Mouse (Mus musculus): ENCODE measurements around the gene Iqsec2. TPM values are rescaled to one million over a fixed set of nuclear protein-coding genes. Genes with fewer than 3 reads are reported as not detected.
"Not testable (repeated sequence)": the region's sequence is repeated elsewhere in the genome, so short reads cannot be mapped to it uniquely, and the experiment has no call there.

Gene Iqsec2
- polyA plus RNA-seq, 1 experiment from 2014 or later, result 4.2 TPM

DNA sequence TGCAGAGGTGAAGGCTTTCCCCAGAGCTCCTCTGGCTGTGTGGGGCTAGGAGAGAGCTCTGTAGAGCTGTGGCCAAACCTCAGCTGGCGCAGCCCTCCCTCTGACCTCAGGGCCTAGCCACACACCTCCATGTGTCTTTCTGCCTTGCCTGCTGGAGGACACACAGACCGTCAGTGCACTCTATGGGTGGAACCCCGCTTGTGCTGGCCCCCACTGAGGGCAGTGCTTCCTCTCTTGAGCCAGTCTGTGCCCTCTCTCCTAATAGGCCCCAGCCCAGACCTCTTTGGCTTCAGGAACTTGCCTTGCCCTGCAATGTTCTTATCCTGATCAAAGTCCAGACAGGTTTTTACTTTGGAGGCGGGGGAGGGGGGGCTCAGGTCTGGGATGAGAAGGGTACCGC lies 80.2 kb downstream of the Iqsec2 start:
- Histone ChIP-seq H3K4me1 (ENCODE audit: control insufficient read depth, insufficient read depth, low read length) (peaks cover 3% of the 10 kb centered on the region; the same call in 1 of the 2 replicates), H3K27me3 (replicated peaks; ENCODE audit: control insufficient read depth, insufficient read depth, low read length) (peaks cover 2% of the 10 kb centered on the region; the same call in 1 of the 2 replicates), H3K27ac (ENCODE audit: low read length) (no peak overlapping the region), H3K9me3 (ENCODE audit: control insufficient read depth, low read length) (no peaks in the 10 kb centered on the region), H3K4me2 (ENCODE audit: low read depth, low read length) (no peak overlapping the region), H3K36me3 (ENCODE audit: control insufficient read depth, insufficient read depth, low read length) (no peaks in the 10 kb centered on the region), H3K9ac (ENCODE audit: low read depth, low read length) (no peak overlapping the region), H3K4me3 (ENCODE audit: low read length) (no peak overlapping the region)
- peak; percentile 56 for ATAC-seq
- WGBS, result 62% methylated on average over 5 of the region's 5 CpGs

DNA sequence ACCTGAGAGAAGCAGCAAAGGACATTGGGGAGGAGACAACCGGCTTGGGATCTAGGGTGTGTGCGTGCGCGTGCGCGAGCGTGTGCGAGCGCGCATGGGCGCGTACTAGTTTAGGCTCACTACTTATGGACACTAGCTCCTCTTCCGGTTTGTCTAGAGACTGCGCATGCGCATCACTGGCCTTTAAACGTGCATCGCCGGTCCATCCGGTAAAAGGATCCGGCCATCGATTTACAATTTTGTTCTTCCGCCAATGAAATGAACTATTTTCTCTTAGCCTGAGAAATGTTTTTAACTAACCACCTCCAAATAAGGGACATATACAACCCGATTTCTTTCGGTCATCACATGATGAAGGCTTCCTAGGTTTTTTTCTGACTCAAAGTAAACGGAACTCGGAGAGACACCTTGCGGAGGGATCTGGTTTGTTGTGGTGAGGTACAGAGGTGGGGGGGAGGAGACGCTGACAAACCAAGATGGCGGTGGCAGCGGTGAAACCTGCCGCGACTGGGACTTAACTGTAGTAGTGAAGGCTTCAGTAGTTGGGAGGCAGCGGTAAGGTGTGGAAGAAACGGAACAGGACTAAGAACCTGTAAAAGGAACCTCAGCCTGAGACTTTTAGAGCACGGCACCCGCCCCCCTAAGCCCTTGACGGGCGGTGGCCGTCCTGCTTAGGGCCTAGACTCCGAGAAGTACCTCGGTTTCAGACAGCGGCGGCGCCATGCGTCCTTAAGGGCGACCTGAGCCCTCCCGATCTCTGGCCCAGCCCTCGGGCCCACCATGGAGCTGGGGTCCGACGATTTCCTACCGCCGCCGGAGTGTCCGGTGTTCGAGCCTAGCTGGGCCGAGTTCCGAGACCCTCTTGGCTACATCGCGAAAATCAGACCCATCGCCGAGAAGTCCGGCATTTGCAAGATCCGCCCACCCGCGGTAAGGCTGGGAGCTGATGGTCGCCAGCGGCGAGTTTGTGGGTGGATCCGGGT lies 89.0 kb downstream of the Iqsec2 start, which contains the start of gene Kdm5c:
Gene Kdm5c (plus strand): TSS at position 240 of the 983 bp plus-strand sequence.
- peak within 1 kb of the TSS; percentile 81 for H3K4me2 ChIP-seq (ENCODE audit: low read depth, low read length)
- peaks cover 7% of the 10 kb centered on the region for H3K4me1 ChIP-seq (ENCODE audit: control insufficient read depth, insufficient read depth, low read length)
- WGBS, result 2% methylated on average over 61 of the region's 69 CpGs
- H3K36me3 ChIP-seq (ENCODE audit: control insufficient read depth, insufficient read depth, low read length), result no peaks in the 10 kb centered on the region
- peak within 1 kb of the TSS; percentile 90 for H3K4me3 ChIP-seq (ENCODE audit: low read length)
- peak within 1 kb of the TSS; percentile 40 for H3K27ac ChIP-seq (ENCODE audit: low read length)
- H3K9me3 ChIP-seq (ENCODE audit: control insufficient read depth, low read length), result no peaks in the 10 kb centered on the region
- ATAC-seq, result peak; percentile 98
- H3K27me3 ChIP-seq (replicated peaks; ENCODE audit: control insufficient read depth, insufficient read depth, low read length), result no peaks in the 10 kb centered on the region
- H3K9ac ChIP-seq (ENCODE audit: low read depth, low read length), result peak within 1 kb of the TSS; percentile 98

DNA sequence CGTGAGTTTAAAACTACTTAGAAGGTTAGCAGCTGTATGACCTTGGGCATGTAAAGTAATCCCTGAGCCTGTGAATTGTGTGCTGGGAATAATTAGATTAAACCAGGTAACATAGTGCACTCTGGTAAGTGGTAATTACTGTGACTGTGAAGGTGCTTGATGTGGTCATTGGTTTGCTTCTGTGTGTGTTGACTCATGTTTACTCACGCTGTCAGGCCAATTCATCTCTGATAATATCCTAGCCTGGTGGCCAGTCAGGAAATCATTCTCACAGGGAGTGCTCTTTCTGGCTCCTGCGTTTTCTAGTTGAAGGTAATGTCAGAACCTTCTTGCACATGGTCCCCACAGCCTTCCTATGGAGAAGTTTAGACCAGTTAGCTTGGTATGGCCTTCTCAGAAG lies 90.1 kb downstream of the Iqsec2 start:
- ATAC-seq, result no peak
- H3K4me2 ChIP-seq (ENCODE audit: low read depth, low read length), result peak overlapping the region; percentile 81
- WGBS, result 18% methylated on average over 3 of the region's 3 CpGs
- peak overlapping the region; percentile 90 for H3K4me3 ChIP-seq (ENCODE audit: low read length)
- no peaks in the 10 kb centered on the region for H3K36me3 ChIP-seq (ENCODE audit: control insufficient read depth, insufficient read depth, low read length)
- H3K9ac ChIP-seq (ENCODE audit: low read depth, low read length), result peak overlapping the region; percentile 98
- peaks cover 7% of the 10 kb centered on the region for H3K4me1 ChIP-seq (ENCODE audit: control insufficient read depth, insufficient read depth, low read length)
- no peaks in the 10 kb centered on the region for H3K9me3 ChIP-seq (ENCODE audit: control insufficient read depth, low read length)
- no peaks in the 10 kb centered on the region for H3K27me3 ChIP-seq (replicated peaks; ENCODE audit: control insufficient read depth, insufficient read depth, low read length)
- no peak overlapping the region for H3K27ac ChIP-seq (ENCODE audit: low read length)

- Histone ChIP-seq H3K4me3 (ENCODE audit: low read length) (no peak overlapping the region), H3K27me3 (replicated peaks; ENCODE audit: control insufficient read depth, insufficient read depth, low read length) (no peaks in the 10 kb centered on the region), H3K27ac (ENCODE audit: low read length) (no peak overlapping the region), H3K9me3 (ENCODE audit: control insufficient read depth, low read length) (no peaks in the 10 kb centered on the region), H3K4me2 (ENCODE audit: low read depth, low read length) (no peak overlapping the region), H3K36me3 (ENCODE audit: control insufficient read depth, insufficient read depth, low read length) (peaks cover 9% of the 10 kb centered on the region; the same call in 1 of the 2 replicates), H3K4me1 (ENCODE audit: control insufficient read depth, insufficient read depth, low read length) (peaks cover 7% of the 10 kb centered on the region), H3K9ac (ENCODE audit: low read depth, low read length) (no peak overlapping the region)
- ATAC-seq, result no peak
- 75% methylated on average over 2 of the region's 2 CpGs for WGBS
Measured at GRCm38 (mm10) chrX:152235758-152236157, 91.7 kb downstream of the Iqsec2 start.

DNA sequence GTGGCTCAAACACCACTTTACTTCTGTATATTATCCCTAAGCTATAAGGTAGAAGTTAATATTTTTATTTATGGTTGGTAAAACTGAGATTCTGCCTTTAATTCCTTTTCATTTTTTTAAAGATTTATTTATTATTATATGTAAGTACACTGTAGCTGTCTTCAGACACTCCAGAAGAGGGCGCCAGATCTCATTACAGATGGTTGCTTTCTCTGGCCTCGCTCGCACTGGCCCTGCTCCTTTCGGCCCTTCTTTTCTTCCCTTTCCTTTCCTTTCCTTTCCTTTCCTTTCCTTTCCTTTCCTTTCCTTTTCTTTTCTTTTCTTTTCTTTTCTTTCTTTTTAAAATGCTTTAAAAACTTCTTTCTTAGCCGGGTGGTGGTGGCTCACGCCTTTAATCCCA lies 99.1 kb downstream of the Iqsec2 start:
- not testable (repeated sequence) for H3K4me2 ChIP-seq (ENCODE audit: low read depth, low read length); H3K4me1 ChIP-seq (ENCODE audit: control insufficient read depth, insufficient read depth, low read length); H3K9me3 ChIP-seq (ENCODE audit: control insufficient read depth, low read length); ATAC-seq; H3K9ac ChIP-seq (ENCODE audit: low read depth, low read length); H3K27me3 ChIP-seq (replicated peaks; ENCODE audit: control insufficient read depth, insufficient read depth, low read length); H3K27ac ChIP-seq (ENCODE audit: low read length); H3K4me3 ChIP-seq (ENCODE audit: low read length)
- H3K36me3 ChIP-seq (ENCODE audit: control insufficient read depth, insufficient read depth, low read length), result peaks cover 14% of the 10 kb centered on the region; the same call in 1 of the 2 replicates
- 82% methylated on average over 6 of the region's 6 CpGs for WGBS

- peaks cover 13% of the 10 kb centered on the region; the same call in 1 of the 2 replicates for H3K36me3 ChIP-seq (ENCODE audit: control insufficient read depth, insufficient read depth, low read length)
- no peak overlapping the region for H3K9ac ChIP-seq (ENCODE audit: low read depth, low read length)
- H3K4me2 ChIP-seq (ENCODE audit: low read depth, low read length), result no peak overlapping the region
- H3K27me3 ChIP-seq (replicated peaks; ENCODE audit: control insufficient read depth, insufficient read depth, low read length), result no peaks in the 10 kb centered on the region
- ATAC-seq, result no peak
- H3K4me1 ChIP-seq (ENCODE audit: control insufficient read depth, insufficient read depth, low read length), result no peaks in the 10 kb centered on the region
- H3K27ac ChIP-seq (ENCODE audit: low read length), result no peak overlapping the region
- H3K4me3 ChIP-seq (ENCODE audit: low read length), result no peak overlapping the region
- 94% methylated on average over 2 of the region's 2 CpGs for WGBS
- no peaks in the 10 kb centered on the region for H3K9me3 ChIP-seq (ENCODE audit: control insufficient read depth, low read length)
Measured at GRCm38 (mm10) chrX:152244492-152245189, 100.6 kb downstream of the Iqsec2 start.

DNA sequence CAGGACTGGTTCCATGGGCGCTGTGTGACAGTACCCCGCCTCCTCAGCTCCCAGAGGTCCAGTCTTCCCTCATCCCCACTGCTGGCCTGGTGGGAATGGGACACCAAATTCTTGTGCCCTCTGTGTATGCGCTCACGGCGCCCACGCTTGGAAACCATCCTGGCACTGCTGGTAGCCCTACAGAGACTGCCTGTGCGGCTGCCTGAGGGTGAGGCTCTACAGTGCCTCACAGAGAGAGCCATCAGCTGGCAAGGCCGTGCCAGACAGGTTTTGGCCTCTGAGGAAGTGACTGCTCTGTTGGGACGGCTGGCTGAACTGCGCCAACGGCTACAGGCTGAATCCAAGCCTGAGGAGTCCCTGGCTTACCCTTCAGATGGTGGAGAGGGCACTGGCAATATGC lies 127.1 kb downstream of the Iqsec2 start:
- Histone ChIP-seq H3K9me3 (ENCODE audit: control insufficient read depth, low read length) (no peaks in the 10 kb centered on the region), H3K4me3 (ENCODE audit: low read length) (no peak overlapping the region), H3K4me2 (ENCODE audit: low read depth, low read length) (no peak overlapping the region), H3K4me1 (ENCODE audit: control insufficient read depth, insufficient read depth, low read length) (no peaks in the 10 kb centered on the region), H3K36me3 (ENCODE audit: control insufficient read depth, insufficient read depth, low read length) (peaks cover 35% of the 10 kb centered on the region), H3K27ac (ENCODE audit: low read length) (no peak overlapping the region), H3K9ac (ENCODE audit: low read depth, low read length) (no peak overlapping the region), H3K27me3 (replicated peaks; ENCODE audit: control insufficient read depth, insufficient read depth, low read length) (no peaks in the 10 kb centered on the region)
- WGBS, result 94% methylated on average over 11 of the region's 11 CpGs
- ATAC-seq, result no peak

Data from intestine, embryonic 16.5 days (tissue).